Mouse (Mus musculus) stomach, embryonic 16.5 days (tissue): ENCODE data around the gene Bbip1. TPM values are rescaled to one million over a fixed set of nuclear protein-coding genes. Genes with fewer than 3 reads are reported as not detected.

Experiments used
- ATAC-seq: fragments of 200-750 bp; cut with Nextera tagmentation; 2 replicates; pipeline ENCODE4 v1.8.0; 2017; ENCODE audit warnings: moderate number of reproducible peaks, moderate TSS enrichment; ENCODE audit not compliant: insufficient read depth, low FRiP score
- H3K27ac ChIP-seq: fragments of 300-500 bp; sonication (generic); 2 replicates; pipeline ENCODE4 v1.5.1; 2014; ENCODE audit warnings: low read length
- H3K27me3 ChIP-seq: fragments of 300-500 bp; sonication (generic); 2 replicates; pipeline ENCODE4 v1.6.1; 2014; ENCODE audit warnings: low read length, control low read depth, mixed read lengths; ENCODE audit not compliant: control insufficient read depth, insufficient read depth
- H3K36me3 ChIP-seq: fragments of 300-500 bp; sonication (generic); 2 replicates; pipeline ENCODE4 v1.6.1; 2014; ENCODE audit warnings: low read length; ENCODE audit not compliant: control insufficient read depth, insufficient read depth
- H3K4me1 ChIP-seq: fragments of 300-500 bp; sonication (generic); 2 replicates; pipeline ENCODE4 v1.6.1; 2014; ENCODE audit warnings: low read length, control low read depth, mixed read lengths; ENCODE audit not compliant: control insufficient read depth, insufficient read depth
- H3K4me2 ChIP-seq: fragments of 300-500 bp; sonication (generic); 2 replicates; pipeline ENCODE4 v1.6.1; 2014; ENCODE audit warnings: low read depth, low read length, mixed read lengths
- H3K4me3 ChIP-seq: fragments of 300-500 bp; sonication (generic); replicated peaks from 2 replicates; pipeline ENCODE4 v1.5.1; 2014; ENCODE audit warnings: mild to moderate bottlenecking, low read length
- H3K9ac ChIP-seq: fragments of 300-500 bp; sonication (generic); 2 replicates; pipeline ENCODE4 v1.6.1; 2014; ENCODE audit warnings: low read length
- H3K9me3 ChIP-seq: fragments of 300-500 bp; sonication (generic); replicated peaks from 2 replicates; pipeline ENCODE4 v1.6.1; 2016; ENCODE audit warnings: low read length, control low read depth; ENCODE audit not compliant: control insufficient read depth
- WGBS: fragments of 180-500 bp; shearing (Covaris S2); extraction: QIAGEN DNeasy Blood & Tissue Kit; methylation state at CpG from one replicate; pipeline ENCODE4 v1.1.7; 2014; 5-methylcytosine and 5-hydroxymethylcytosine counted together
- polyA plus RNA-seq: library from polyadenylated mRNA; unstranded; fragments of >200 nt; fragmentation: Nextera tagmentation; extraction: Ambion mirVana; gene quantifications from 2 replicates; pipeline ENCODE4 v1.2.1, GENCODE M21; 2015

Bbip1 gene
- polyA plus RNA-seq, 1 experiment from 2014 or later = 69.9 TPM

- H3K4me1 ChIP-seq = peaks cover 37% of the 10 kb centered on the region
- no peaks in the 10 kb centered on the region for H3K27me3 ChIP-seq
- 66% methylated on average over 5 of the region's 5 CpGs for WGBS
- no peaks in the 10 kb centered on the region for H3K36me3 ChIP-seq
- H3K9ac ChIP-seq = no peak overlapping the region
- no peak overlapping the region for H3K4me2 ChIP-seq
- no peak overlapping the region for H3K27ac ChIP-seq
- H3K9me3 ChIP-seq = no peaks in the 10 kb centered on the region
- ATAC-seq = no peak
- no peak overlapping the region for H3K4me3 ChIP-seq
Observed at GRCm38 (mm10) chr19:53889555-53889954, 54.9 kb downstream of the Bbip1 start.

- no peak overlapping the region for H3K9ac ChIP-seq
- no peaks in the 10 kb centered on the region for H3K9me3 ChIP-seq
- peaks cover 26% of the 10 kb centered on the region for H3K4me1 ChIP-seq
- ATAC-seq = no peak
- no peaks in the 10 kb centered on the region for H3K36me3 ChIP-seq
- H3K4me2 ChIP-seq = no peak overlapping the region
- no peak overlapping the region for H3K27ac ChIP-seq
- 78% methylated on average over 9 of the region's 9 CpGs for WGBS
- no peaks in the 10 kb centered on the region for H3K27me3 ChIP-seq
- no peak overlapping the region for H3K4me3 ChIP-seq
Observed at GRCm38 (mm10) chr19:53888331-53888730, 56.1 kb downstream of the Bbip1 start.

- H3K4me3 ChIP-seq = no peak overlapping the region
- 81% methylated on average over 3 of the region's 3 CpGs for WGBS
- no peak for ATAC-seq
Observed at GRCm38 (mm10) chr19:53887822-53888221, 56.6 kb downstream of the Bbip1 start.

GRCm38 (mm10) chr19:53886576-53887370, 57.7 kb downstream of the Bbip1 start:
- Histone ChIP-seq H3K9ac (no peak overlapping the region), H3K27me3 (no peaks in the 10 kb centered on the region), H3K9me3 (no peaks in the 10 kb centered on the region), H3K27ac (no peak overlapping the region), H3K36me3 (no peaks in the 10 kb centered on the region), H3K4me1 (peaks cover 11% of the 10 kb centered on the region), H3K4me2 (no peak overlapping the region), H3K4me3 (no peak overlapping the region)
- 78% methylated on average over 10 of the region's 10 CpGs for WGBS
- no peak for ATAC-seq

More at GRCm38 (mm10) chr19:53887822-53888221, 56.6 kb downstream of the Bbip1 start:
- Histone ChIP-seq H3K4me1 (peaks cover 21% of the 10 kb centered on the region), H3K9me3 (no peaks in the 10 kb centered on the region), H3K9ac (no peak overlapping the region), H3K4me2 (no peak overlapping the region), H3K36me3 (no peaks in the 10 kb centered on the region), H3K27me3 (no peaks in the 10 kb centered on the region), H3K27ac (no peak overlapping the region)

GRCm38 (mm10) chr19:53885450-53885849, 59.0 kb downstream of the Bbip1 start:
- no peak overlapping the region for H3K9ac ChIP-seq
- WGBS = 78% methylated on average over 10 of the region's 10 CpGs
- H3K27me3 ChIP-seq = no peaks in the 10 kb centered on the region
- H3K9me3 ChIP-seq = no peaks in the 10 kb centered on the region
- H3K4me1 ChIP-seq = no peaks in the 10 kb centered on the region
- H3K4me2 ChIP-seq = no peak overlapping the region
- ATAC-seq = no peak
- no peaks in the 10 kb centered on the region for H3K36me3 ChIP-seq
- no peak overlapping the region for H3K4me3 ChIP-seq
- no peak overlapping the region for H3K27ac ChIP-seq

GRCm38 (mm10) chr19:53881786-53882185, 62.6 kb downstream of the Bbip1 start:
- H3K9me3 ChIP-seq = no peaks in the 10 kb centered on the region
- no peak for ATAC-seq
- H3K4me1 ChIP-seq = no peaks in the 10 kb centered on the region
- WGBS = 61% methylated on average over 5 of the region's 5 CpGs
- H3K9ac ChIP-seq = no peak overlapping the region
- no peak overlapping the region for H3K4me2 ChIP-seq
- no peak overlapping the region for H3K4me3 ChIP-seq
- H3K27ac ChIP-seq = no peak overlapping the region
- no peaks in the 10 kb centered on the region for H3K27me3 ChIP-seq
- H3K36me3 ChIP-seq = no peaks in the 10 kb centered on the region

GRCm38 (mm10) chr19:53880460-53880859, 64.0 kb downstream of the Bbip1 start:
- Histone ChIP-seq H3K27ac (no peak overlapping the region), H3K4me3 (no peak overlapping the region), H3K36me3 (no peaks in the 10 kb centered on the region), H3K4me1 (no peaks in the 10 kb centered on the region), H3K27me3 (no peaks in the 10 kb centered on the region), H3K9ac (no peak overlapping the region), H3K4me2 (no peak overlapping the region), H3K9me3 (no peaks in the 10 kb centered on the region)
- 76% methylated on average over 1 of the region's 1 CpGs for WGBS
- ATAC-seq = no peak

Other genes starting within 250 kb of the Bbip1 start
- 94.1 and 101 TPM in 2 replicates for gene Pdcd4, start 52.4 kb downstream of the Bbip1 start, polyA plus RNA-seq
- 51.7 and 53.2 TPM in 2 replicates for gene Shoc2, start 321 bp downstream of the Bbip1 start, polyA plus RNA-seq
- 0.31 and 0.32 TPM in 2 replicates for gene Adra2a, start 99.5 kb upstream of the Bbip1 start, polyA plus RNA-seq